Mouse (Mus musculus) myocyte (in vitro differentiated cells): ENCODE measurements around the gene Luc7l3.
A peak's percentile ranks its signal among the peaks of the same experiment; 100 is the strongest.

Experiments used
- CEBPB ChIP-seq: IDR thresholded peaks from 2 replicates; pipeline ENCODE4 v1.6.1; 2011; ENCODE audit warnings: mild to moderate bottlenecking, moderate library complexity; ENCODE audit not compliant: poor library complexity, insufficient read depth, severe bottlenecking
- MYOG ChIP-seq, 3 experiments: IDR thresholded peaks; one replicate each; pipeline ENCODE4 v1.6.1; 2011; ENCODE audit warnings: control low read depth in 2 of 3, low read depth in 2 of 3, mild to moderate bottlenecking in 2 of 3; ENCODE audit not compliant: insufficient read length in 2 of 3, control insufficient read depth in 1 of 3, insufficient read depth in 1 of 3
- POLR2A ChIP-seq: IDR thresholded peaks from one replicate; pipeline ENCODE4 v1.6.1; 2011; ENCODE audit warnings: low read depth, mild to moderate bottlenecking, control low read depth, moderate library complexity; ENCODE audit not compliant: insufficient read length
- TCF12 ChIP-seq: IDR thresholded peaks from one replicate; pipeline ENCODE4 v1.6.1; 2011; ENCODE audit warnings: mild to moderate bottlenecking, control low read depth; ENCODE audit not compliant: poor library complexity, insufficient read depth, severe bottlenecking
- USF1 ChIP-seq: IDR thresholded peaks from one replicate; pipeline ENCODE4 v1.6.1; 2011; ENCODE audit warnings: low read depth, mild to moderate bottlenecking, control low read depth, moderate library complexity

DNA sequence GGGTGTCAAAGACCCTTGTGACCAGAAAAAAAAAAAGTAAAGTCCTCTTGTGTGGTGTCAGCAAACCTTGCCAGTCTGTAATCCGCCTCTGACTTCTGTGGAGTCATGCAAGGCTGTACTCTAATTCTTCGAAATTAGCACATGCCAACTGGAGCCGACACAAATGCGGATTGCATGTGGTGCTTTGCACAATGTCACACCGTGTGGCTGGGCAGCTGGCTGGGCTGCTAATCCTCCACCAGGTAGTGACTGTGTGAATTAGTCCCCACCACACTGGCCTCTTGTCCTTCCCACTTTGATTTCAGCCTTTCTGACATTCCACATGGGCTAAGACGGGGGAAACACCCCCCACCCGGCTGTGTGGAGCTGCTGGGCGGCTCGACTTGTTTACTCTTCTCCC is 82.1 kb downstream of the Luc7l3 start:
- TF ChIP-seq POLR2A (no peak), MYOG (IDR thresholded peaks at IDR 0.05; ENCODE audit: control insufficient read depth in 1 of 3, insufficient read depth in 1 of 3, insufficient read length in 2 of 3, low read depth in 2 of 3) (peak in 1 of 3 experiments; percentile 80), USF1 (no peak), CEBPB (no peak), TCF12 (no peak)
